Mouse (Mus musculus): ENCODE measurements at regions not wholly inside any gene's neighbourhood (a gene's known extent, or its start where the extent isn't known, plus 50 kb on each side); places are given as distances from the start of the nearest gene placed in this dataset.
"Not testable (repeated sequence)": the region's sequence is repeated elsewhere in the genome, so short reads cannot be mapped to it uniquely, and the experiment has no call there.

GRCm38 (mm10) chr15:8816501-8817368 lies 106.2 kb upstream of the Slc1a3 start:
- no peak overlapping the region for H3K27ac ChIP-seq (ENCODE audit: low read depth, low read length)

GRCm38 (mm10) chr15:8815958-8816357 lies 105.4 kb upstream of the Slc1a3 start:
- TF ChIP-seq CTCF (IDR thresholded peaks at IDR 0.05; ENCODE audit: low read depth) = no peak
- no peak for ATAC-seq
- Histone ChIP-seq H3K9me3 (ENCODE audit: control insufficient read depth) (no peaks in the 10 kb centered on the region), H3K27me3 (replicated peaks; ENCODE audit: control insufficient read depth, insufficient read depth, low read length) (no peaks in the 10 kb centered on the region), H3K4me3 (ENCODE audit: low read depth, low read length) (no peak overlapping the region), H3K36me3 (ENCODE audit: control insufficient read depth, insufficient read depth) (no peaks in the 10 kb centered on the region), H3K4me2 (replicated peaks; ENCODE audit: low read depth) (no peak overlapping the region), H3K9ac (ENCODE audit: low read depth, low read length) (no peak overlapping the region), H3K4me1 (replicated peaks; ENCODE audit: control insufficient read depth, insufficient read depth, low read length) (no peaks in the 10 kb centered on the region), H3K27ac (ENCODE audit: low read depth, low read length) (no peak overlapping the region)
- WGBS = 62% methylated on average over 2 of the region's 2 CpGs

More at GRCm38 (mm10) chr15:8816501-8817368, 106.2 kb upstream of the Slc1a3 start:
- H3K9ac ChIP-seq (ENCODE audit: low read depth, low read length) = no peak overlapping the region
- no peaks in the 10 kb centered on the region for H3K36me3 ChIP-seq (ENCODE audit: control insufficient read depth, insufficient read depth)
- no peaks in the 10 kb centered on the region for H3K27me3 ChIP-seq (replicated peaks; ENCODE audit: control insufficient read depth, insufficient read depth, low read length)
- no peak for TF ChIP-seq CTCF (IDR thresholded peaks at IDR 0.05; ENCODE audit: low read depth)
- H3K4me1 ChIP-seq (replicated peaks; ENCODE audit: control insufficient read depth, insufficient read depth, low read length) = no peaks in the 10 kb centered on the region
- ATAC-seq = no peak
- no peak overlapping the region for H3K4me2 ChIP-seq (replicated peaks; ENCODE audit: low read depth)
- WGBS = 77% methylated on average over 10 of the region's 10 CpGs
- no peak overlapping the region for H3K4me3 ChIP-seq (ENCODE audit: low read depth, low read length)
- no peaks in the 10 kb centered on the region for H3K9me3 ChIP-seq (ENCODE audit: control insufficient read depth)

GRCm38 (mm10) chr15:8815277-8815676 lies 104.7 kb upstream of the Slc1a3 start:
- no peak for TF ChIP-seq CTCF (IDR thresholded peaks at IDR 0.05; ENCODE audit: low read depth)
- 75% methylated on average over 6 of the region's 6 CpGs for WGBS
- no peaks in the 10 kb centered on the region for H3K9me3 ChIP-seq (ENCODE audit: control insufficient read depth)
- no peaks in the 10 kb centered on the region for H3K4me1 ChIP-seq (replicated peaks; ENCODE audit: control insufficient read depth, insufficient read depth, low read length)
- no peak overlapping the region for H3K27ac ChIP-seq (ENCODE audit: low read depth, low read length)
- H3K4me3 ChIP-seq (ENCODE audit: low read depth, low read length) = no peak overlapping the region
- no peaks in the 10 kb centered on the region for H3K36me3 ChIP-seq (ENCODE audit: control insufficient read depth, insufficient read depth)
- H3K27me3 ChIP-seq (replicated peaks; ENCODE audit: control insufficient read depth, insufficient read depth, low read length) = no peaks in the 10 kb centered on the region
- H3K4me2 ChIP-seq (replicated peaks; ENCODE audit: low read depth) = no peak overlapping the region
- ATAC-seq = no peak
- H3K9ac ChIP-seq (ENCODE audit: low read depth, low read length) = no peak overlapping the region

- ATAC-seq = no peak
- no peak overlapping the region for H3K4me2 ChIP-seq (replicated peaks; ENCODE audit: low read depth)
- H3K36me3 ChIP-seq (ENCODE audit: control insufficient read depth, insufficient read depth) = no peaks in the 10 kb centered on the region
- no peak overlapping the region for H3K27ac ChIP-seq (ENCODE audit: low read depth, low read length)
- H3K4me3 ChIP-seq (ENCODE audit: low read depth, low read length) = no peak overlapping the region
- no peaks in the 10 kb centered on the region for H3K4me1 ChIP-seq (replicated peaks; ENCODE audit: control insufficient read depth, insufficient read depth, low read length)
- H3K27me3 ChIP-seq (replicated peaks; ENCODE audit: control insufficient read depth, insufficient read depth, low read length) = no peaks in the 10 kb centered on the region
- H3K9me3 ChIP-seq (ENCODE audit: control insufficient read depth) = no peaks in the 10 kb centered on the region
- no peak overlapping the region for H3K9ac ChIP-seq (ENCODE audit: low read depth, low read length)
- no peak for TF ChIP-seq CTCF (IDR thresholded peaks at IDR 0.05; ENCODE audit: low read depth)
- 58% methylated on average over 8 of the region's 8 CpGs for WGBS
These were observed 95.8 kb upstream of the Slc1a3 start for GRCm38 (mm10) chr15:8806354-8806753.

- H3K9ac ChIP-seq (ENCODE audit: low read depth, low read length); H3K4me3 ChIP-seq (ENCODE audit: low read depth, low read length); H3K4me2 ChIP-seq (replicated peaks; ENCODE audit: low read depth); H3K27me3 ChIP-seq (replicated peaks; ENCODE audit: control insufficient read depth, insufficient read depth, low read length); H3K4me1 ChIP-seq (replicated peaks; ENCODE audit: control insufficient read depth, insufficient read depth, low read length); H3K27ac ChIP-seq (ENCODE audit: low read depth, low read length); H3K9me3 ChIP-seq (ENCODE audit: control insufficient read depth); H3K36me3 ChIP-seq (ENCODE audit: control insufficient read depth, insufficient read depth); ATAC-seq: not testable (repeated sequence)
- WGBS = 94% methylated on average over 4 of the region's 5 CpGs
These were observed 95.0 kb upstream of the Slc1a3 start for GRCm38 (mm10) chr15:8805565-8805964.

- H3K27ac ChIP-seq (ENCODE audit: low read depth, low read length) = no peak overlapping the region
- H3K36me3 ChIP-seq (ENCODE audit: control insufficient read depth, insufficient read depth) = no peaks in the 10 kb centered on the region
- whole genome bisulfite sequencing = 44% methylated on average over 7 of the region's 7 CpGs
- TF ChIP-seq CTCF (IDR thresholded peaks at IDR 0.05; ENCODE audit: low read depth) = no peak
- no peaks in the 10 kb centered on the region for H3K4me1 ChIP-seq (replicated peaks; ENCODE audit: control insufficient read depth, insufficient read depth, low read length)
- no peak overlapping the region for H3K4me2 ChIP-seq (replicated peaks; ENCODE audit: low read depth)
- no peaks in the 10 kb centered on the region for H3K27me3 ChIP-seq (replicated peaks; ENCODE audit: control insufficient read depth, insufficient read depth, low read length)
- no peaks in the 10 kb centered on the region for H3K9me3 ChIP-seq (ENCODE audit: control insufficient read depth)
- no peak overlapping the region for H3K9ac ChIP-seq (ENCODE audit: low read depth, low read length)
- H3K4me3 ChIP-seq (ENCODE audit: low read depth, low read length) = no peak overlapping the region
- no peak for ATAC-seq
These were observed 91.5 kb upstream of the Slc1a3 start for GRCm38 (mm10) chr15:8802058-8802457.

All from intestine, postnatal 0 days (tissue).